Mouse (Mus musculus) spleen, adult 2 months (tissue): Measurements from ENCODE around the gene Sema6d.

Experiments
- CTCF ChIP-seq: fragments of 200-500 bp; IDR thresholded peaks from 2 replicates; pipeline ENCODE4 v1.5.1; 2011; ENCODE audit warnings: mild to moderate bottlenecking, inconsistent platforms; ENCODE audit not compliant: insufficient read depth, insufficient read length, insufficient replicate concordance; ENCODE audit errors: extremely low read depth
- POLR2A ChIP-seq: fragments of 200-500 bp; IDR thresholded peaks from 2 replicates; pipeline ENCODE4 v1.6.1; 2011; ENCODE audit warnings: low read depth, low read length, inconsistent platforms

DNA sequence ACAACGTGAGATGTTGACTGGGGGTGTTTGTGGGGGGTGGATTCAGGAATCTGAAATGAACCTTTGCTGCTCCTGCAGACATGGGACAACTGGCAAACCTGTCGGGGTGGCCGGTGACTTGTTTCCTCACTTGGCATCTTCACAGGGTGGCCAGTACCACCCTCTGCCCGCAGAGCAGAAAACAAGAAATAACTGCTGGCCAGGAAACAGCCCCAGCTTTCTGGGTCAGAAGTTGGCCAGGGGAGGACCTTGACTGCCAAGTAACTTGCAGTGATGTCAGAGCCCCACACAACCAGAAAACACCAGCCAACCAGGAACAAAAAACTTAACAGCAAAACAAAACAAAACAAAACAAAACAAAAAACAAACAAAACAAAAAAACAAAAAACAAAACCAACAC is 518.8 kb downstream of the Sema6d start:
- TF ChIP-seq CTCF = no peak
- no peak for TF ChIP-seq POLR2A
